Mouse (Mus musculus): ENCODE results near the gene N6amt1. TPM values are rescaled to one million over a fixed set of nuclear protein-coding genes. Genes with fewer than 3 reads are reported as not detected.

Gene N6amt1
- polyA plus RNA-seq, 1 experiment: 9.9 TPM

- WGBS: 87% methylated on average over 6 of the region's 6 CpGs
- no peak overlapping the region for H3K27ac ChIP-seq (ENCODE audit: control insufficient read depth, insufficient read depth, low read depth, low read length, poor library complexity)
- H3K4me3 ChIP-seq (replicated peaks; ENCODE audit: control insufficient read depth, low read depth, low read length): no peak overlapping the region
- H3K4me1 ChIP-seq (ENCODE audit: control insufficient read depth, insufficient read depth, low read length): no peaks in the 10 kb centered on the region
- TF ChIP-seq CTCF (IDR thresholded peaks at IDR 0.05; ENCODE audit: control insufficient read depth, insufficient read depth, low read length): no peak
- no peak for TF ChIP-seq POLR2A (IDR thresholded peaks at IDR 0.05; ENCODE audit: borderline replicate concordance, control insufficient read depth, low read depth, low read length)
These were observed 6.1 kb downstream of the N6amt1 start for GRCm38 (mm10) chr16:87360096-87360495.

DNA sequence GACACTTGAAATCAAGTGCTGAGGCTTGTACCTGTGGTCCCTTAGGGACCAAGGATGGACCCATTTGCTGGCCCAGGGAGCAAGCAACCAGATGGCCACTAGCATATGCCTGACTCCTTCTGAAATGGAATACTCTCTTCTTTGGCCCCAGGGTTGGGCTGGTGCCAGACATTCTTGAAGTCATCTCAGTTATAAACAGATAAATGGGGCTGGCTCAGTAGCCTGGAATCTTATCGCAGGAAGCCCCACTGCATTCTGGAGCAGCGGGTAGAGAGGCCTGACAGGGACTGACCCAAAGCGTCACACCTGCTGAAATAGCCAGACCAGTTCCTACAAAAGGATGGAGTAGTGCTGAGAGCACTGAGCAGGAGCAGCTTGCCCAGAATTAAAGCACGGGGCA is 10.2 kb downstream of the N6amt1 start:
- H3K27ac ChIP-seq (ENCODE audit: control insufficient read depth, insufficient read depth, low read depth, low read length, poor library complexity): no peak overlapping the region
- 86% methylated on average over 4 of the region's 4 CpGs for WGBS
- no peak for TF ChIP-seq CTCF (IDR thresholded peaks at IDR 0.05; ENCODE audit: control insufficient read depth, insufficient read depth, low read length)
- TF ChIP-seq POLR2A (IDR thresholded peaks at IDR 0.05; ENCODE audit: borderline replicate concordance, control insufficient read depth, low read depth, low read length): no peak
- no peak overlapping the region for H3K4me3 ChIP-seq (replicated peaks; ENCODE audit: control insufficient read depth, low read depth, low read length)
- H3K4me1 ChIP-seq (ENCODE audit: control insufficient read depth, insufficient read depth, low read length): no peaks in the 10 kb centered on the region

DNA sequence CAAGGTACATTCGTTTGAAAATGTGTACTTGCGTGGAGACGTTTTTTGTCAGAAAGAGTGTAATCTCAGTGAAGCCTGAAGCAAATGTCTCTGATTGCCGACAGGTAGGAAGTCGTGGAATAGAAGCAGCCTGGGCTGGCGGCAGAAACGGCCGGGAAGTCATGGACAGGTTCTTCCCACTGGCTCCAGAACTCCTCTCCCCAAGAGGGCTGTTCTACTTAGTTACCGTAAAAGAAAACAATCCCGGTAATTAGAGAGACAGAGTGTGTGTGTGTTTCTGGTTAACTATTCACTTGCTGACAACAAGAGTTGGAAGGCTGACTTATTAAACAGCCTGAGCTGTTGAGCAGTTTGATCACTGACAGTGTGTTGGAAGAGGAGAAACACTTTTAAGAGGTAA is 12.1 kb downstream of the N6amt1 start:
- Histone ChIP-seq H3K4me3 (replicated peaks; ENCODE audit: control insufficient read depth, low read depth, low read length) (no peak overlapping the region), H3K27ac (ENCODE audit: control insufficient read depth, insufficient read depth, low read depth, low read length, poor library complexity) (no peak overlapping the region), H3K4me1 (ENCODE audit: control insufficient read depth, insufficient read depth, low read length) (no peaks in the 10 kb centered on the region)
- TF ChIP-seq CTCF (IDR thresholded peaks at IDR 0.05; ENCODE audit: control insufficient read depth, insufficient read depth, low read length) (no peak), POLR2A (IDR thresholded peaks at IDR 0.05; ENCODE audit: borderline replicate concordance, control insufficient read depth, low read depth, low read length) (no peak)
- WGBS: 88% methylated on average over 10 of the region's 10 CpGs

DNA sequence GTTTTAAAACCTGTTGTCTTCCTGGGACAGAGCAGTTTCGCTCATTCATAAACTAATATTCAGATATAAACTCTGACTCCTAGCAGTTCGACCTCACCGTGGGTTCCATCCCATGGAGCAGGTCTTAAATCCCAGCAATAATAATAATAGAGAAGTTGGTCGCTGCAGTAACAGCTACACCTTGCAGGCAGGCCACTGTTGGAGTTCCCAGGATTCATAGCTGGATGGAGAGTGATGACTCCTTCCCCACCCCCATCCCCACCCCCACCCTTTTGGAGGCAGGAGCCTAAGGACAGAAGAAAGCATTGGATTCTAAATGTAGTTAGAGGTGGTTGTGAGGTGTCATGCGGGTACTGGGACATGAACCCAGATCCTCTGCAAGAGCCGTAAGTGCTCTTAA is 12.5 kb downstream of the N6amt1 start:
- H3K4me1 ChIP-seq (ENCODE audit: control insufficient read depth, insufficient read depth, low read length): no peaks in the 10 kb centered on the region
- no peak for TF ChIP-seq CTCF (IDR thresholded peaks at IDR 0.05; ENCODE audit: control insufficient read depth, insufficient read depth, low read length)
- no peak for TF ChIP-seq POLR2A (IDR thresholded peaks at IDR 0.05; ENCODE audit: borderline replicate concordance, control insufficient read depth, low read depth, low read length)
- no peak overlapping the region for H3K4me3 ChIP-seq (replicated peaks; ENCODE audit: control insufficient read depth, low read depth, low read length)
- WGBS: 90% methylated on average over 6 of the region's 6 CpGs
- no peak overlapping the region for H3K27ac ChIP-seq (ENCODE audit: control insufficient read depth, insufficient read depth, low read depth, low read length, poor library complexity)

DNA sequence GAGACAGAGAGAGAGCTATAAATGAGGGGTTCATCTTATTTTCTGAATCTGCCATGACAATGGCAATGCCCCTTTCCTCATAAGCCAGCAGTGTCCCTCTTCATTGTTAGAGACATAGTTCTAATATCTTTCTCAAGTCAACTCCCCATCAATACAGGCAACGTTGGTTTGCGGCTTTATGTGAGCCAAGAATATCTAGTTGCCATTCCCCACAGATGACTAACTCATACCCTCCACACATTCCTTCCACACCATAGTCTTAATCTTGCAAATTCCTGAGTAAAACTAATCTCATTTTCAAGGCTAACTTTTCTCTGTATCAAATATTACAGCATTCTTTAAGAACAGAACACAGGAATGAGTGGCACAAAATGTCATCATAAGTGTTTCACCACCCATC is 29.0 kb downstream of the N6amt1 start:
- 89% methylated on average over 2 of the region's 2 CpGs for WGBS
- no peaks in the 10 kb centered on the region for H3K4me1 ChIP-seq (ENCODE audit: control insufficient read depth, insufficient read depth, low read length)
- no peak overlapping the region for H3K27ac ChIP-seq (ENCODE audit: control insufficient read depth, insufficient read depth, low read depth, low read length, poor library complexity)
- no peak overlapping the region for H3K4me3 ChIP-seq (replicated peaks; ENCODE audit: control insufficient read depth, low read depth, low read length)
- TF ChIP-seq CTCF (IDR thresholded peaks at IDR 0.05; ENCODE audit: control insufficient read depth, insufficient read depth, low read length): no peak
- TF ChIP-seq POLR2A (IDR thresholded peaks at IDR 0.05; ENCODE audit: borderline replicate concordance, control insufficient read depth, low read depth, low read length): no peak

GRCm38 (mm10) chr16:87384366-87384765 is 30.4 kb downstream of the N6amt1 start:
- Histone ChIP-seq H3K4me3 (replicated peaks; ENCODE audit: control insufficient read depth, low read depth, low read length) (no peak overlapping the region), H3K4me1 (ENCODE audit: control insufficient read depth, insufficient read depth, low read length) (no peaks in the 10 kb centered on the region), H3K27ac (ENCODE audit: control insufficient read depth, insufficient read depth, low read depth, low read length, poor library complexity) (no peak overlapping the region)
- TF ChIP-seq CTCF (IDR thresholded peaks at IDR 0.05; ENCODE audit: control insufficient read depth, insufficient read depth, low read length) (no peak), POLR2A (IDR thresholded peaks at IDR 0.05; ENCODE audit: borderline replicate concordance, control insufficient read depth, low read depth, low read length) (no peak)
- WGBS: 78% methylated on average over 2 of the region's 2 CpGs

- WGBS: 96% methylated on average over 3 of the region's 3 CpGs
- H3K4me1 ChIP-seq (ENCODE audit: control insufficient read depth, insufficient read depth, low read length): no peaks in the 10 kb centered on the region
- TF ChIP-seq CTCF (IDR thresholded peaks at IDR 0.05; ENCODE audit: control insufficient read depth, insufficient read depth, low read length) (no peak), POLR2A (IDR thresholded peaks at IDR 0.05; ENCODE audit: borderline replicate concordance, control insufficient read depth, low read depth, low read length) (no peak)
- no peak overlapping the region for H3K27ac ChIP-seq (ENCODE audit: control insufficient read depth, insufficient read depth, low read depth, low read length, poor library complexity)
- H3K4me3 ChIP-seq (replicated peaks; ENCODE audit: control insufficient read depth, low read depth, low read length): no peak overlapping the region
These were observed 33.5 kb downstream of the N6amt1 start for GRCm38 (mm10) chr16:87387444-87387977.

DNA sequence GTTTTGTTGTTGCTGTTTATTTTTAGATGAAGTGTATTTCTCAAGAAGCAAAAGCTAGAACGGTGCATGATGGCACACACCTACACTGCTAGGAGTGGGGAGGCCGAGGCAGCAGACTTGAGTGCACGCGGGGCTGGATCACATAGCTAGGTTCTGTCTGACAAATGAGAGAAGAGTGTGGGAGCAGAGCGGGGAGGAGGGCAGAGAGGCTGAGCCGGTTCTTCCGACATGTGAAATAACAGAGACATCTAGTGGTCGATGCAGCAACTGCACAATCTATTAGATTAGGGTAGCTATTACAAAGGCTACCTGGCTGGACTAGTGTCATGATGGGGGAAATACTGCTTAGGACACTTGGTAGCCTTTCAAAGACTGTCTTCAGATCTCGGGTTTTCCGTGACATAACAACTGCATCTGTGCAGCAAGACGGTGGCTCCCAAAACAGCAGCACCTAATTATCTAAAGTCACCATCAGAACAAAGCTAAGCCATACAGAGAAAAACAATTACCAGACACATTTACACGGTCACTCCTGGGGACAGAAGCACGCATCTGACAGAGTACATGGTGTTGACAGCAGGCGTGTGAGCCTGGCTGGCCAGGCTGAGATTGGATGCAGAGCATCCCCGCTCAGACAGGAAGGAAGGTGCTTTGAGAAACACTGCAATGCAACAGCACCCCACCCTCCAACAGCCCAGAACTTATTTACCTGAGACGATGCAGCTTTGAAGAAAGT is 40.0 kb downstream of the N6amt1 start:
- TF ChIP-seq CTCF (IDR thresholded peaks at IDR 0.05; ENCODE audit: control insufficient read depth, insufficient read depth, low read length): peak; percentile 47; the same call in 1 of the 2 replicates
- TF ChIP-seq POLR2A (IDR thresholded peaks at IDR 0.05; ENCODE audit: borderline replicate concordance, control insufficient read depth, low read depth, low read length): no peak
- Histone ChIP-seq H3K4me1 (ENCODE audit: control insufficient read depth, insufficient read depth, low read length) (no peaks in the 10 kb centered on the region), H3K4me3 (replicated peaks; ENCODE audit: control insufficient read depth, low read depth, low read length) (no peak overlapping the region), H3K27ac (ENCODE audit: control insufficient read depth, insufficient read depth, low read depth, low read length, poor library complexity) (no peak overlapping the region)
- WGBS: 52% methylated on average over 16 of the region's 16 CpGs

Measured in bone marrow, adult 2 months (tissue).